Mouse (Mus musculus) hindbrain, embryonic 16.5 days (tissue): ENCODE results near the gene Pitpnm3. TPM values are rescaled to one million over a fixed set of nuclear protein-coding genes. Genes with fewer than 3 reads are reported as not detected.

ENCODE experiments used
- ATAC-seq: fragments of 200-750 bp; cut with Nextera tagmentation; 2 replicates; pipeline ENCODE4 v1.8.0; 2017; ENCODE audit warnings: moderate TSS enrichment, moderate library complexity
- H3K27ac ChIP-seq: fragments of 300-500 bp; sonication (generic); 2 replicates; pipeline ENCODE4 v1.5.1; 2014; ENCODE audit warnings: low read depth, mild to moderate bottlenecking, control low read depth, low read length, moderate library complexity
- H3K27me3 ChIP-seq: fragments of 300-500 bp; sonication (generic); replicated peaks from 2 replicates; pipeline ENCODE4 v1.6.1; 2014; ENCODE audit warnings: low read length; ENCODE audit not compliant: control insufficient read depth, insufficient read depth
- H3K36me3 ChIP-seq: fragments of 300-500 bp; sonication (generic); 2 replicates; pipeline ENCODE4 v1.6.1; 2014; ENCODE audit warnings: mild to moderate bottlenecking, low read length, moderate library complexity, mixed read lengths; ENCODE audit not compliant: control insufficient read depth, insufficient read depth
- H3K4me1 ChIP-seq: fragments of 300-500 bp; sonication (generic); 2 replicates; pipeline ENCODE4 v1.6.1; 2014; ENCODE audit warnings: low read depth, low read length; ENCODE audit not compliant: control insufficient read depth, insufficient read depth
- H3K4me2 ChIP-seq: fragments of 300-500 bp; sonication (generic); 2 replicates; pipeline ENCODE4 v1.6.1; 2014; ENCODE audit warnings: mild to moderate bottlenecking, low read length, control low read depth, moderate library complexity
- H3K4me3 ChIP-seq: fragments of 300-500 bp; sonication (generic); 2 replicates; pipeline ENCODE4 v1.5.1; 2014; ENCODE audit warnings: mild to moderate bottlenecking, low read length, control low read depth, moderate library complexity
- H3K9ac ChIP-seq: fragments of 300-500 bp; sonication (generic); 2 replicates; pipeline ENCODE4 v1.6.1; 2014; ENCODE audit warnings: low read depth, mild to moderate bottlenecking, control low read depth, low read length, moderate library complexity
- H3K9me3 ChIP-seq: fragments of 300-500 bp; sonication (generic); 2 replicates; pipeline ENCODE4 v1.6.1; 2014; ENCODE audit warnings: mild to moderate bottlenecking, low read length, moderate library complexity; ENCODE audit not compliant: control insufficient read depth
- WGBS: fragments of 180-500 bp; shearing (Covaris S2); extraction: QIAGEN DNeasy Blood & Tissue Kit; methylation state at CpG from one replicate; pipeline ENCODE4 v1.1.7; 2014; 5-methylcytosine and 5-hydroxymethylcytosine counted together
- polyA plus RNA-seq: library from polyadenylated mRNA; unstranded; fragments of >200 nt; fragmentation: Nextera tagmentation; extraction: Ambion mirVana; gene quantifications from 2 replicates; pipeline ENCODE4 v1.2.1, GENCODE M21; 2015

The Pitpnm3 gene
- polyA plus RNA-seq, 1 experiment from 2014 or later: 5.8 TPM

GRCm38 (mm10) chr11:72029143-72029542 lies 106.4 kb downstream of the Pitpnm3 start:
- Histone ChIP-seq H3K27ac (no peak overlapping the region), H3K9me3 (no peaks in the 10 kb centered on the region), H3K9ac (no peak overlapping the region), H3K27me3 (peaks cover 5% of the 10 kb centered on the region), H3K4me2 (no peak overlapping the region), H3K4me3 (no peak overlapping the region), H3K36me3 (no peaks in the 10 kb centered on the region), H3K4me1 (peaks cover 4% of the 10 kb centered on the region)
- peak; percentile 57; the same call in 1 of the 2 replicates for ATAC-seq
- WGBS: 19% methylated on average over 23 of the region's 23 CpGs

DNA sequence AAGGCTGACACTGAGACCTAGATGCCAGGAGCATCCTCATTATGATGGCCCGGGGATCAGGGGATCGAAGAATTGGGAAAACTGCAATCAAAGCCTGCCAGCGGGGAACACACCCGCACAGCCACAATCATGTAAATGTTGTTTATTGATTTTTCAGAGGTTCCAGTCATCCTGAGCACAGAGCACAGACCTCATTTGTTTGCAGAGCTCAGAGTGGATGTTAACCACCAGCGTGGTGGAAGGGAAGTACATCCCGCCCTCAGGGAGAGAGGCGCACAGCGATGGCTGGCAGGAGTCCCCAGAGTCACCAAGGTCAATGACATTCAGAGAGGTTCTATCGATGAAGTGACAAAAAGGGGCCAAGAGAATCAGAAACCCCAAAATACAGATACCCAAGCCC lies 107.7 kb downstream of the Pitpnm3 start:
- Histone ChIP-seq H3K36me3 (no peaks in the 10 kb centered on the region), H3K9me3 (no peaks in the 10 kb centered on the region), H3K27me3 (peaks cover 5% of the 10 kb centered on the region), H3K27ac (no peak overlapping the region), H3K4me1 (peaks cover 8% of the 10 kb centered on the region), H3K9ac (no peak overlapping the region), H3K4me2 (no peak overlapping the region), H3K4me3 (no peak overlapping the region)
- WGBS: 83% methylated on average over 9 of the region's 9 CpGs
- no peak for ATAC-seq

DNA sequence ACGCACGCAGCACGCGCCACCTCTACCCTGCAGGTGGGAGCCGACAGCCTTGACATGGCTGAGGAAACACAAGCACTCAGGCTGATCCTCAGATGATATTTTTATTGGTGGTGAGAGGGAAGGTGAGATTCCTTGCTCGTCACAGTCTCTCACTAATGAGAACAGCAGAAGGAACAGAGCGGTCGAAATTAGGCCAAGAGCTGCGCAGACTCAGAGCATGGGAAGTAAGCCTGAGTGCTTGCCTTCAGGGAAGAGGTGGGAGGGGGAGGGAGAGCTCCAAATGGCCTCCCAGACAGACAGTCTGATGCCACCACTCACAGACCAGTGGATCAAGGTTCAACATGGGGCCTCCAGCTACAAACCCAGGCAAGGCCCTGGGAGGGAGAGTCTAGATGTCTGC lies 109.1 kb downstream of the Pitpnm3 start:
- peaks cover 5% of the 10 kb centered on the region for H3K27me3 ChIP-seq
- no peaks in the 10 kb centered on the region for H3K36me3 ChIP-seq
- 87% methylated on average over 9 of the region's 9 CpGs for WGBS
- no peak overlapping the region for H3K27ac ChIP-seq
- no peak overlapping the region for H3K4me2 ChIP-seq
- H3K9ac ChIP-seq: no peak overlapping the region
- no peak for ATAC-seq
- H3K4me1 ChIP-seq: peaks cover 8% of the 10 kb centered on the region
- H3K9me3 ChIP-seq: no peaks in the 10 kb centered on the region
- no peak overlapping the region for H3K4me3 ChIP-seq

GRCm38 (mm10) chr11:72025843-72026242 lies 109.7 kb downstream of the Pitpnm3 start:
- H3K36me3 ChIP-seq: no peaks in the 10 kb centered on the region
- ATAC-seq: no peak
- peaks cover 5% of the 10 kb centered on the region for H3K27me3 ChIP-seq
- 39% methylated on average over 5 of the region's 5 CpGs for WGBS
- no peak overlapping the region for H3K27ac ChIP-seq
- peaks cover 8% of the 10 kb centered on the region for H3K4me1 ChIP-seq
- no peak overlapping the region for H3K9ac ChIP-seq
- no peaks in the 10 kb centered on the region for H3K9me3 ChIP-seq
- H3K4me3 ChIP-seq: no peak overlapping the region
- H3K4me2 ChIP-seq: no peak overlapping the region

DNA sequence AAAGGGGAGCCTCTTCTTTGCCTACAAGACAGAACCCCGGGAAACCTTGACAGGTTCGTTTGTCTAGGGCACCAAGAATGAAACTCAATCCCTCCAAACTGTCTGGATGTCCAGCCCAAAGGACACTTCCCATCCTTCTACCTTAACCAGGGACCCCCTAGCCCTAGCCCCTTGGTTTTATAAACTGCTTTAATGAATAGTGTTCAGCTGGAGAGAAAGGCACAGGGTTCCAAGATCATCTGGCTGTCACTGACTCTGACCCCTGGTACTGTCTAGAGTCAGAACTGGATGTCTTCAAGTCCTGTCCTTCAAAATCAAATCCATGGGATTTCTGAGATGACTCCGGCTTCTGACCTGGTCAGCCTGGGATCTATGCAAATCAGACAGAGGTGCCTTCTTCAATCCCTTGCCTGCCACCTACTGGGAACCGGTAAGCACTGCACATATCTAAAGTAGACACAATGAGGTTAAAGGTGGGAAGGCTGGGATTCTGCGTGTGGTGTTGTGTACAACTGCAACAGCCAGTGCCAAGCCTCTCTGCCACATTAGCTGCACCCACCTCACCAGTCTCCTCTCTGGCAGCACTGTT lies 111.3 kb downstream of the Pitpnm3 start:
- Histone ChIP-seq H3K27ac (no peak overlapping the region), H3K27me3 (no peaks in the 10 kb centered on the region; the same call in 1 of the 2 replicates), H3K9me3 (no peaks in the 10 kb centered on the region), H3K4me1 (peaks cover 8% of the 10 kb centered on the region), H3K4me3 (no peak overlapping the region), H3K36me3 (no peaks in the 10 kb centered on the region), H3K4me2 (no peak overlapping the region), H3K9ac (no peak overlapping the region)
- whole genome bisulfite sequencing: 23% methylated on average over 5 of the region's 5 CpGs
- peak; percentile 53; the same call in 1 of the 2 replicates for ATAC-seq

- H3K4me2 ChIP-seq: no peak overlapping the region
- WGBS: 30% methylated on average over 9 of the region's 10 CpGs
- no peaks in the 10 kb centered on the region for H3K9me3 ChIP-seq
- 0 out of 2 replicates have a peak, but pooled peaks have one; percentile 17 for ATAC-seq
- H3K36me3 ChIP-seq: no peaks in the 10 kb centered on the region
- H3K4me1 ChIP-seq: peaks cover 6% of the 10 kb centered on the region
- no peak overlapping the region for H3K9ac ChIP-seq
- no peak overlapping the region for H3K4me3 ChIP-seq
- no peaks in the 10 kb centered on the region; the same call in 1 of the 2 replicates for H3K27me3 ChIP-seq
- H3K27ac ChIP-seq: no peak overlapping the region
Measured at GRCm38 (mm10) chr11:72023581-72023980, 112.0 kb downstream of the Pitpnm3 start.

GRCm38 (mm10) chr11:72022827-72023226 lies 112.8 kb downstream of the Pitpnm3 start:
- Histone ChIP-seq H3K9ac (no peak overlapping the region), H3K4me2 (no peak overlapping the region), H3K4me3 (no peak overlapping the region), H3K27me3 (no peaks in the 10 kb centered on the region), H3K36me3 (no peaks in the 10 kb centered on the region), H3K9me3 (no peaks in the 10 kb centered on the region), H3K27ac (no peak overlapping the region), H3K4me1 (peaks cover 7% of the 10 kb centered on the region)
- WGBS: 85% methylated on average over 6 of the region's 6 CpGs
- no peak for ATAC-seq

GRCm38 (mm10) chr11:72021015-72021414 lies 114.6 kb downstream of the Pitpnm3 start:
- no peak for ATAC-seq
- WGBS: 80% methylated on average over 4 of the region's 4 CpGs
- H3K9ac ChIP-seq: no peak overlapping the region
- H3K4me1 ChIP-seq: peaks cover 13% of the 10 kb centered on the region
- no peak overlapping the region for H3K4me3 ChIP-seq
- no peaks in the 10 kb centered on the region for H3K27me3 ChIP-seq
- no peak overlapping the region for H3K27ac ChIP-seq
- no peaks in the 10 kb centered on the region for H3K9me3 ChIP-seq
- no peak overlapping the region for H3K4me2 ChIP-seq
- no peaks in the 10 kb centered on the region for H3K36me3 ChIP-seq

DNA sequence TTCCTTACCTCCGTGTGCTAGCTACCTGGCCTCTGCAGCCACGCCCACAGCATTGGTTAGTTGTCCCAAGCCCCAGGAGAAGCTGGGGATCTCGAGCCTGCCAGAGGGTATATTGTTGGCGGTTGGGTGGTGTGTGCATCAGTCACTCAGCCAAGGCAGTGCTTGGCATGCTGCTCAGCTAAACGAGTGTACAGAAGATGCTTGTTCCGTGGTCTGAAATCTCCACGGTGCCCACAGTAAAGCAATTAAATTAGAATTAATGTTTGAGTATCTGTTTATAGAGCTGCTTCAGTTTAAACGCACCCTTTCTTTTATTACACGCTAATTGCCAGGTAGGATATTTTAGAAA lies 118.4 kb downstream of the Pitpnm3 start:
- ATAC-seq: no peak
- Histone ChIP-seq H3K27me3 (no peaks in the 10 kb centered on the region), H3K4me3 (no peak overlapping the region), H3K27ac (no peak overlapping the region), H3K4me2 (no peak overlapping the region), H3K9ac (no peak overlapping the region), H3K4me1 (peaks cover 7% of the 10 kb centered on the region), H3K9me3 (no peaks in the 10 kb centered on the region), H3K36me3 (no peaks in the 10 kb centered on the region)
- 54% methylated on average over 9 of the region's 9 CpGs for WGBS
